Mouse (Mus musculus) urinary bladder, postnatal 25 days (tissue): ENCODE measurements around the gene Hes5.

Source experiments
- DNase-seq: peaks from one replicate; pipeline ENCODE4 v3.0.0; 2022; ENCODE audit warnings: low spot score

The Hes5 gene

GRCm38 (mm10) chr4:155011312-155012025, 50.7 kb downstream of the Hes5 start:
- no peak for DNase-seq
